Mouse (Mus musculus): Measurements from ENCODE around the gene Stt3b.

GRCm38 (mm10) chr9:115278641-115279040, 31.6 kb downstream of the Stt3b start:
- no peak for TF ChIP-seq CTCF (IDR thresholded peaks at IDR 0.05; ENCODE audit: control insufficient read depth, insufficient read depth, insufficient read length)
- no peak for TF ChIP-seq MAX (IDR thresholded peaks at IDR 0.05)

Measured in C2C12 (cell line).